Mouse (Mus musculus): ENCODE measurements around the gene Rabep2.
"Not testable (repeated sequence)": the region's sequence is repeated elsewhere in the genome, so short reads cannot be mapped to it uniquely, and the experiment has no call there.

Gene Rabep2

DNA sequence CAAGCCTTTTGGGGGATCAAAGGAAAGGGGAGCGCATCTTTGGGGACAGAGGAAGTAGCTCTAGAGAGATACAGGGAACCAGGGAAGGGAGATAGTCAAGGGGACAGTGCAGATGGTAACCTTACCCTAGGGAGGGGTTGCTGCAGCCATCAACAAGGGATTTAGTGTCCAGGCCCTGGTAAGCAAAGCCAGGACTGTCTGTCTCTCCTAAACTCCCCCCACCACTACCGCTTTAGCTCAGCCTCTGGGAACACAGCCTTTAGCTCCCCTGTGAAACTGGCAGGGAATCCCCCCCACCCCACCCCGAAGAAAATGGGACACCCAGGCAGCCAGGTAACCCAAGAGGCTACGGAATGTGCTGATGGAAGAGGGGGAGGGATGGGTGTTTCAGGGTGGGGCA lies 35.0 kb downstream of the Rabep2 start:
- no peak for ATAC-seq (ENCODE audit: low TSS enrichment)

GRCm38 (mm10) chr7:126464121-126464520 lies 35.6 kb downstream of the Rabep2 start:
- no peak for ATAC-seq (ENCODE audit: low TSS enrichment)

DNA sequence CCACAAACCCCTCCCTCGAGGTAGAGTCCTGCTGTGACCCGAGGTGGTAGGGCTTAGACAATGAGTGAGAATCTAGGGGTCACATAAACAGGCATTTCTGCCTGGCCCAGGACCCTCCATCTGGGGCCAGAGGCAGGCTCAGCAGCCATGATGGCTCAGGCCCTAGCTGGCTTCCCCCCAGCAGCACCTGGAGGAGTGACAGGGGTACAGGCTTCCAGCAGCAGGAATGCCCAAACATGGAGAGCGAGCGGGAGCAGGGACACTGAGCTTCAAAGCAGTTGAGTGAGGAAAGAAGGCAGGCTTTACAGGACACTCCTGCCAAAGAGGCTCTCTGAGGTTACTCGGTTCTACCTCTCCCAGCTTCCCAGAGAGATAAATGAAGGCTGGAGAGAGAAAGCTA lies 36.3 kb downstream of the Rabep2 start:
- ATAC-seq (ENCODE audit: low TSS enrichment): no peak

DNA sequence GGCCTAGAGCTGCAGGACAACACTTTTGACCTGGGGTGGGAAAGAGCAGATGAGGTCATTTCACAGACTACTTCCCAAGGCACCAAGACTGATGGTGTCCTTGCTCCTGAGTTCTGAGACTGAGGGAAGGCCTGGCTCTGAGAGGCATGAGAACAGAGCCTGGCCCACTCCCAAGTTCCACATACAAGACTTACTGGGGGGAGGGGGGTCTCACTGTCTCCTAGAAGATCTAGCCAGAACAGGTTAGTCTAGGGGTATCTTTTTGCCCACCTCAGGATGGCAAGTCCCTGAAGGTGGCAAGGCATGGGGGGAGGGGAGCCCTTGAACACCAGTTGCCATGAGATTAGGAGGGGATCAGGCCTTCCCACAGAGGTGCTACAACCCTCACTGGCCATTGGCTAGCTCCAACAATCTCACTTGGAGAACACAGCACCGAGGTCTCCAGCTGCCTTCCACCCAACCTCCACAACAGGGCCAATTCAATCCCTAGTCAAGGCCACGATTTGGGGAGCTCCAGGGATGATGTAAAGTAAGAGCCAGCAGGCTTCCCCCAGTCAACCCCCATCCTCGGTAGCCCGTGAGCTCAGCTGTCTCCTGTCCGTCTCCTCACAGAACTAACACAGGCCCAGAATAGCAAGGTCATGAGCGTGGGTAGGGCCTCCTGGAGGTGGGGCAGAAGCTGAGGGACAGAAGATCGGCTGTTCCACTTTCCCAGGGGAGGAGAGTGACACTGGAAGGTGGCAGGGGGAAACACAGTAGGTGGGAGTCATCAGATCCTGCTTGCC lies 36.9 kb downstream of the Rabep2 start:
- ATAC-seq (ENCODE audit: low TSS enrichment): no peak

DNA sequence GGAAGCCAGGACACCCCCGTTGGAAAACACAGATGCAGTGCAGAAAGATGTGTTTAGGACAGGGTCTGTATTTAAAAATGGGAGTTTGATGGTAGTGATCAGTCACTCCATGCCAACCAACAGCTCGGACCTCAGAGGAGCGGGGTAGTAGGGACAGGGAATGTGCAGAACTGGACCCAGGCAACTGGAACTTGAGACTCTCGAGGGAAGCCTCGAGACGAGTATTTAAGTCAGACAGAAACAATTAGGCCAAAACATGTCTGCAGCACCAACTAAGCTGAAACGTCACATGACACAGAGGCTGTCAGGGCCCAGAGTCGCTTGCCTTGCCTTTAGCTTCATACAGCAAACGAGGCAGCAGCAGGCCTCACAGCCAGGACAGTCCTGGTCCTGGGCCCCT lies 37.6 kb downstream of the Rabep2 start:
- ATAC-seq (ENCODE audit: low TSS enrichment): no peak

- no peak for ATAC-seq (ENCODE audit: low TSS enrichment)
Measured at GRCm38 (mm10) chr7:126466707-126467106, 38.1 kb downstream of the Rabep2 start.

GRCm38 (mm10) chr7:126467271-126467670 lies 38.7 kb downstream of the Rabep2 start:
- ATAC-seq (ENCODE audit: low TSS enrichment): 0 out of 2 replicates have a peak, but pooled peaks have one; percentile 38

DNA sequence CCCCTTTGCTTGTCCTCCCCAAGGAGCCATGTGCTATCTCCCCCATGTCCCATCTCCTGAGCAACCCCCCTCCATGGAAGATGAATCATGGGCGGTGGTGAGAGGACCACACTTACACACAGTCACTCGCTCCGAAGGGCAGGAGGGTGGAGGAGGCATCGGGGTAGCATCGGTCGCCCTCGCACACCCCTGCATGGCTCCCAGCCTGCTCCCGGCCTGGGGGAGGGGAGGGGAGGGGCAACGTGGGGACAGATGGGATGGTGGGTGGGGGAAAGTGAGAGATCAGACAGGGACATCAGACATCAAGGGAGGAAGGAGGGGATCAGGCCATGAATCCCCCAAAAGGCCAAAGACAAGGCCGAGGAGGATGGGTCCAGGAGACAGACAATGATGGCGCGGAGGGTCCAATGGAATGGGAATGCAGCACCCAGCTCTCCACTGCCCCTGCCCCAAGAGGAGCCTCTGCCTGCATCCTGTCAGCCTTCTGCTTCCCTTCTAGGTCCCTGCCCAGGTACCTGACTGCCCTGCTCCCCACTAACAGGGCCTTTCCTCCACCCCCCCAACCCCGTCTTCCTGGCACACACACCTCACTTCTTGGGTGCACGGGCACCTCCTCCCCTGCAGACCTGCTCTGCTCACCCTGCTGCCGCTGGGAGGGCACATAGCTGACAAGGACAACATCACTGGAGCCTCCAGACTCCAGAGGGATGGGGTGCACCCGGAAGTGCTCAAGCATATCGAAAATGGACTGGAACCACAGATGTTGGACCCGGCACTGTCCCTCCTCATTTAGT lies 39.5 kb downstream of the Rabep2 start:
- ATAC-seq (ENCODE audit: low TSS enrichment): no peak

GRCm38 (mm10) chr7:126470077-126470476 lies 41.5 kb downstream of the Rabep2 start:
- no peak for ATAC-seq (ENCODE audit: low TSS enrichment)

- no peak for ATAC-seq (ENCODE audit: low TSS enrichment)
Measured at GRCm38 (mm10) chr7:126471361-126471760, 42.8 kb downstream of the Rabep2 start.

DNA sequence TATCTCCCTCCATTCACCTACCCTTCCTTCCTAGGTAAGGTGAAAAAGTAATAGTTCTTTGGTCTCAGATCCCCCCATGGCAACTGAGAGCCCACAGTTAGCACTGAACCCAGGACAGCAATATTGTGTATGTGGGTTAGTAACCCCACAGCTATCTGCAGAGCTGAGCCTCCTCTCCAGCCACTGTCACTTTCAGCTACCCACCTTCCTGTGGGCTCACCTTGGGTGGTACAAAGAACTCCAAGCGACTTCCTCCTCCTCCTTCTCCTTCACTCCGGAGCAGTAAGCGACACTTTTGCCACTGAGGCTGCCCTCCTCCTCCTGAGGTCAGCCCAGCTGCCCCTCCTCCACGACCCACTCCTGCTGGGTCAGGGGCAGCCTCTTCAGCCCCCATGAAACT lies 43.3 kb downstream of the Rabep2 start:
- no peak for ATAC-seq (ENCODE audit: low TSS enrichment)

DNA sequence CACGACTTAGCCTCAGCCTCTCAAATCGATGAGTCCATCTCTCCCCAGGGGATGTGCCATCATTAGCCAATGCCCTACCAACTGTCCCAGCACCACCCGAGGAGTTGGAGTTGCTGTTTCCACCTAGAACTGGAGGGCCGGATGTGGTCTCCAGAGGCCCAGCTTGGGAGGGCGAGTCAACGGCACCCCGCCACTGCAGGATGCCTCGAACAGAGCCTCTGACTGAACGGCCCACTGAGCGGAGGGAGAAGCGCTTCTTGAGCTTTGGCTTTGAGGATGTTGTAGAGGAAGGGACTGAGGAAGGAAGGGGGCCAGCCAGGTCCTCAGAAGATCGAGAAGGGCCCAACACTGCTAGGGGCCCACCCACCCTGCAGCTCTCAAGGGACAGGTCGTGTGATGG lies 43.7 kb downstream of the Rabep2 start:
- ATAC-seq (ENCODE audit: low TSS enrichment): no peak

- no peak for ATAC-seq (ENCODE audit: low TSS enrichment)
Measured at GRCm38 (mm10) chr7:126472713-126473112, 44.2 kb downstream of the Rabep2 start.

GRCm38 (mm10) chr7:126473470-126474086 lies 45.0 kb downstream of the Rabep2 start:
- ATAC-seq (ENCODE audit: low TSS enrichment): no peak

DNA sequence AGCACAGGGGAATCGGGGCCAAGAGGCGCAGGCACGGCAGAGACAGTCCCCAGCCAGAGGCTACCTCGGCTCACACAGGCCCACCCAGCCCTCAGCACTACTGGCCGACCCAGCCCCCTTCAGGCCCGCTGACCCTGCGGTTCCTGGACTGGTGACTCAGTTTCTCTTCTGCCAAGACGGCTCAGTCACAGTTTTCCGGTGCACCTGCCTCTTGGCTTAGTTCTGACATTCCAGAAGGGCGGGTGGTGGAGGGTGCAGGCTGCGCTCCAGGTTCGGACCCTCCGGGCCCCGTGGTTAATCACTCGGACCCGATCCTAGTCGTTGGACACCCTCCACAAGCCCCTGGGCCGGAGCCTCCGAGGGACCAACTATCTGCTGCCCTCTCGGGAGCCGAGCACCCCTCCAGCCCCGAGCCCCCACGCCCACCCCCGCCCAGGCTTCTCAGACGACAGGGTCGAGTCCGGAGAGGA lies 46.0 kb downstream of the Rabep2 start:
- ATAC-seq (ENCODE audit: low TSS enrichment): no peak

DNA sequence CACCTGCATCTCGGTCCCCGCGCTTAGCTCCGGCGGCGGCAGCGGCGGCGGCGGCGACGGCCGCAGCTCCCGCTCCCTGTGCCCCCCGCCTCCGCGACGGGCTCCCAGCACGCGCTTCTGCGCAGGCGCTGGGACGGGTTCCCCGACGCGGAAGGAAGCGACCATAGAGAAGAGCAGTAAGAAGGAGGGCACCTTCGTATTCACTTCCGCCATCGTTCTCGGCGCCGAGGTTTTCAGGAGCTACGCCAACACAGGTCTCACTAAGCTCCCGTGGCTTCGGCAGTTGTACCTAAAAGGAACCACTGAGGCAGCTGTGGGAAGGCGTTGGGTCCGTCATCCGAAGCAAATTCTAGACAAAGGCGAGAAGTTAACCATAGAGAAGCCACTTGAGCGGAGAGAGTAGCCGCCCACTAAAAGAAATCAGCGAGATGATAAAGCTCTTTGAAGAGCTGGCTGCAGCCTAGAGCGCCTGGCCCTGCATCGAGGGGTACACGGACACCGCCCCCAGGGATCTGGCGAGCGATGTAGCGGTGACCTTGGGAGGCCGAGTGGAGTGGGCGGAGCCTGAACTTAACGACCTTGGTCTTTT lies 46.5 kb downstream of the Rabep2 start, which contains the start of gene Sh2b1:
Gene Sh2b1, minus strand, starts transcription at position 432 of the 589 bp plus-strand sequence.
- peak; percentile 95 for ATAC-seq (ENCODE audit: low TSS enrichment)

- no peak for ATAC-seq (ENCODE audit: low TSS enrichment)
Measured at GRCm38 (mm10) chr7:126481699-126482098, 53.1 kb downstream of the Rabep2 start.

GRCm38 (mm10) chr7:126482392-126482871 lies 53.9 kb downstream of the Rabep2 start:
- peak; percentile 47 for ATAC-seq (ENCODE audit: low TSS enrichment)

DNA sequence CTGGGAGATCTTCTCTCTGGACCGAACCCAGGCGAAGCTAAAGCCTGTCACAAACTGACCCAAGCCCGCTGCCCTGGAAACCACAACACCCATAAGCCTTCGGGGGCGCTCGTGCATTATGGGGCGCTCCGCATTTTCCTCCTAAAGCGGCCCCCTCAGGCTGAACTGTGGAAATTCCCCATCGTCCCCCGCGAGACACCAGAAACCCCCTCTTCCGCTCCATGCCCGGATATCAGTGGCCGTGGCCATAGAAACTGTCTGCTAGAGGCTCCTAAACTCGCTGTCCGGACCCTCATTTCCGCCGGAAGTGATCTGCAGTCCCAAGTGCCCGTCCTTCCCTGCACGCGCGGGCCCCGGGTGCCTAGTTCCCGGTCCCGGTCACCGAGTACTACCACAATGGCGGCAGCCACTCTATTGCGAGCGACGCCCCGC lies 58.5 kb downstream of the Rabep2 start, which contains the start of gene Tufm:
Gene Tufm, plus strand, starts transcription at position 310 of the 432 bp plus-strand sequence.
- ATAC-seq (ENCODE audit: low TSS enrichment): peak; percentile 96

DNA sequence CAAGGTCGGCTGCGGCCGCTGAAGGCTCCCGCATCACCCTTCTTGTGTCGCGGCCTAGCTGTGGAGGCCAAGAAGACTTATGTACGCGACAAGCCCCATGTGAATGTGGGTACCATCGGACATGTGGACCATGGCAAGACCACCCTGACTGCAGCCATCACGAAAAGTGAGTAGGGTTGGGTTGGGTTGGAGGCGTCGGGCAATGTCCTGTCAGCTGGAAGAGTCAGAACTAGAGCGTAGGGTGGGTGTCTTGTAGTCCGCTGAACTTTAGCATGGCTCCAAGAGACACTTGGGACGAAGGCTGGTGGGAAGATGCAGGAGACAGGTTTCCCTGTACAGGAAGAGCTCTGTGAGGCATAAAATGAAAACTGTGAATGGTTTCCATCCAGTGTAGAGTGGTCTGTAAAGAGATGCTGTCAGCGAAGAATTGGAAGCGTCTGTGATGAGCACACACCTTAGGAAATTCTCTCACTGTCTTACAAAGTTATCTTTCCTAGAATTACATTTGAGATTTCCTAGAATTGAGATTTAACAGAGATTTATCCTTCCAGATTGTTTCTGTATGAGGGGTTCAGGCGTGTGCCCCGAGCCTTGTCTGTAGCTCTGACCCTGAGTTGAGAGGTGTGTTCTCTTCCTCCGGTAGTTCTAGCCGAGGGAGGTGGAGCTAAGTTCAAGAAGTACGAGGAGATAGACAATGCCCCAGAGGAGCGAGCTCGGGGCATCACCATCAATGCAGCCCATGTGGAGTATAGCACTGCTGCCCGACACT lies 59.2 kb downstream of the Rabep2 start:
- not testable (repeated sequence) for ATAC-seq (ENCODE audit: low TSS enrichment)

- no peak for ATAC-seq (ENCODE audit: low TSS enrichment)
Measured at GRCm38 (mm10) chr7:126491005-126491404, 62.4 kb downstream of the Rabep2 start.

Data from frontal cortex, adult (tissue).